Mouse (Mus musculus) forebrain, embryonic 15.5 days (tissue): Measurements from ENCODE around the gene Fam104a. TPM values are rescaled to one million over a fixed set of nuclear protein-coding genes. Genes with fewer than 3 reads are reported as not detected.

Experiments used
- ATAC-seq: fragments of 200-750 bp; cut with Nextera tagmentation; replicated peaks from 2 replicates; pipeline ENCODE4 v1.8.0; 2017; ENCODE audit warnings: mild to moderate bottlenecking, moderate TSS enrichment, moderate library complexity
- H3K27ac ChIP-seq: fragments of 300-500 bp; sonication (generic); replicated peaks from 2 replicates; pipeline ENCODE4 v1.5.1; 2015; ENCODE audit warnings: mild to moderate bottlenecking, inconsistent platforms
- H3K27me3 ChIP-seq: fragments of 300-500 bp; sonication (generic); 2 replicates; pipeline ENCODE4 v1.6.1; 2015; ENCODE audit warnings: inconsistent platforms
- H3K36me3 ChIP-seq: fragments of 300-500 bp; sonication (generic); 2 replicates; pipeline ENCODE4 v1.6.1; 2015; ENCODE audit warnings: mild to moderate bottlenecking, inconsistent platforms
- H3K4me1 ChIP-seq: fragments of 300-500 bp; sonication (generic); 2 replicates; pipeline ENCODE4 v1.6.1; 2015; ENCODE audit warnings: inconsistent platforms
- H3K4me2 ChIP-seq: fragments of 300-500 bp; sonication (generic); replicated peaks from 2 replicates; pipeline ENCODE4 v1.6.1; 2015; ENCODE audit warnings: mild to moderate bottlenecking, inconsistent platforms
- H3K4me3 ChIP-seq: fragments of 300-500 bp; sonication (generic); 2 replicates; pipeline ENCODE4 v1.5.1; 2015; ENCODE audit warnings: mild to moderate bottlenecking, inconsistent platforms
- H3K9ac ChIP-seq: fragments of 300-500 bp; sonication (generic); replicated peaks from 2 replicates; pipeline ENCODE4 v1.6.1; 2015; ENCODE audit warnings: mild to moderate bottlenecking, inconsistent platforms
- H3K9me3 ChIP-seq: fragments of 300-500 bp; sonication (generic); 2 replicates; pipeline ENCODE4 v1.6.1; 2016; ENCODE audit warnings: inconsistent platforms
- WGBS: fragments of 180-500 bp; shearing (Covaris S2); methylation state at CpG from one replicate; pipeline ENCODE4 v1.1.7; 2015; ENCODE audit warnings: mixed read lengths; 5-methylcytosine and 5-hydroxymethylcytosine counted together
- polyA plus RNA-seq: library from polyadenylated mRNA; unstranded; fragments of >200 nt; fragmentation: Nextera tagmentation; extraction: Ambion mirVana; gene quantifications from 2 replicates; pipeline ENCODE4 v1.2.1, GENCODE M21; 2015

The Fam104a gene
- polyA plus RNA-seq, 1 experiment from 2014 or later: 47.2 TPM

DNA sequence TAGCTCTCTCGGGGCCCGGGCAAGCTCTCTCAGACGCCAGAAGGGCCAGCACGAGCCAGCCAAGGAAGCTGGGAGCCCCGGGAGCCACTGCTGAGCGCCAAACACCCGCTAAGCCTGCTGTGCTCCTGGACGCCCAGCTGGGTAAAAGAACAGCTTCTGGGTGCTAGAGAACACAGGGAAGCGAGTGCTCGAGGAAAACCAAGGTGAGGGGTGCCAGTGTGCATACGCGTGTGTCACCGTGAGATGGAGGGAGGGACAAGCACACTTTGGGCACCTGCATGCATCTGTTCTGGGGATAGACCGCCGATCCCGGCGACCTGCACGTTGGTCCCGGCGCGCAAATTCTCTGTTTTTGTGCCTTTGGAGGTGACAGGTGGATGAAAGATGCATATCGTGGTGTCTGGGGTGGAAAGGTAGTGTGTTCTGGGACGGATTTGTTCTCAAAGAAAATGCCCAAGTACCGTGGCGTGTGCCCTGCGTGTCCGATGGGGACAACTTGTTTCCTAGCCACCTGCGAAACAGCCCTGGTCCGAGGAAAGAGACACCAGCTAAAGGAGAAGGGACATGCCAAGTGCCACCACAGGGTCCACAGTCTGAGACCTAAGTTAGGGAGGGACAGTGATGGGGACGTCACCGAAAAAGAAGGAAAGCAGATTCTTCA, 64.4 kb downstream of the Fam104a start:
- no peak; the same call in none of the 2 replicates for ATAC-seq
- 1% methylated on average over 31 of the region's 31 CpGs for WGBS
- H3K4me3 ChIP-seq: peak overlapping the region; percentile 77
- H3K36me3 ChIP-seq: peaks cover 3% of the 10 kb centered on the region; the same call in 1 of the 2 replicates
- no peaks in the 10 kb centered on the region for H3K27me3 ChIP-seq
- peak overlapping the region; percentile 80 for H3K27ac ChIP-seq
- peak overlapping the region; percentile 98 for H3K4me2 ChIP-seq
- no peaks in the 10 kb centered on the region for H3K9me3 ChIP-seq
- H3K9ac ChIP-seq: peak overlapping the region; percentile 77
- peaks cover 43% of the 10 kb centered on the region for H3K4me1 ChIP-seq

DNA sequence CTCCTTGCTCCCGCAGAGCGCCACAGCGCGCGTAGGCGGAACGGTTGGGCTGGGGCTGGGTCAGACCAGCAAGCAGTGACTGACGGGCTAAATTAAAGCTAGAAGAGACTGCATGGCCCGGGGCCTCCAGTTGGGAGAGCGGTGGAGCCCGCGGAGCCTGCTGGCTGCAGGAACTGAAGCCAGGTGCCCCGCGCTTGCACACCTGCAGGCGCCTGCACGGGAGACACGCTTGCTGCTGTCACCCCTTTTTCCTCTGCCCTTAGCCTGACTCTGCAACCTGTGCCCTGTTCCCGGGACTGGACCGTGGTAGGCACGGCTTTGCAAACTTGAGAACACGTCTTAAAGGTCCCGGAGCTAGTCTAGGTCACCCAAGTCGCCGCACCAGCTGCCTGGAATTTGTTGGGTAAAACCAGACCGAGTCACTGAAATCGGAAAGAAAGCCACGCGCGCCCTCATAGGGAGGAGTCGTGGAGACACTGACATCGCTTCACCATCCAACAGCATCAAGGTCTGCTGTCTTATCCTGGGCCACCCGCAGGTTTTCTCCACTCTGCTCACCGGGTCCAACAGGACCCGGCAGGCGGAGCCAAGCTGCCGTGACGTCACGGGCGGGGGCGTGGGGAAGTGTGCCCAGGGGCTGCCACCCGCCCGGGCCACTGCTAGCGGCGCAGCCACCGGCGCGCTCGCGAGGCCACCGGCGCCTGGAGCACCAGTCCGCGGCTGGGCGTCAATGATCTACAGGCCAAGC, 65.1 kb downstream of the Fam104a start, which contains the start of gene Sstr2:
Sstr2 (plus strand) TSS at position 671 of the 748 bp plus-strand sequence.
- peak within 1 kb of the TSS; percentile 98 for H3K4me2 ChIP-seq
- peaks cover 43% of the 10 kb centered on the region for H3K4me1 ChIP-seq
- H3K9ac ChIP-seq: peak within 1 kb of the TSS; percentile 77
- ATAC-seq: peak; percentile 85
- H3K36me3 ChIP-seq: no peaks in the 10 kb centered on the region
- H3K4me3 ChIP-seq: peak within 1 kb of the TSS; percentile 77
- no peaks in the 10 kb centered on the region for H3K9me3 ChIP-seq
- under 1% methylated on average over 54 of the region's 54 CpGs for WGBS
- H3K27ac ChIP-seq: peak within 1 kb of the TSS; percentile 80
- no peaks in the 10 kb centered on the region for H3K27me3 ChIP-seq

DNA sequence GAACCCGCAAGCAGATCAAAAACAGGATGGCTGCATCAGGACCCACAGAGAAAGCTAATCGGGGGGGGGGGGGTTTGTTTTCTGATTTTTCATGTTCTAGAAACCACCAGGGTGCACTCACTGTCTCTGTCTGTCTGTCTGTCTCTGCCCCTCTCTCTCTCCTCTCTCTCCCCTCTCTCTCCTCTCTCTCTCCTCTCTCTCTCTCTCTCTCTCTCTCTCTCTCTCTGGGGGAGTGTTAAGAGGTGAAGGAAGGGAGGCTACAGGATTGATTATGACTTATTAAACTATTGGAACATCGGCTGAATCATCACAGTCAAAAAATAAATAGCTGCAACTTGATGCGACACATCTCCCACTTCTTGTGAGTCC, 65.7 kb downstream of the Fam104a start:
- Histone ChIP-seq H3K4me2 (peak overlapping the region; percentile 98), H3K4me1 (peaks cover 43% of the 10 kb centered on the region), H3K4me3 (peak overlapping the region; percentile 77), H3K9me3 (no peaks in the 10 kb centered on the region), H3K36me3 (no peaks in the 10 kb centered on the region), H3K27me3 (no peaks in the 10 kb centered on the region), H3K9ac (peak overlapping the region; percentile 77), H3K27ac (peak overlapping the region; percentile 80)
- 24% methylated on average over 4 of the region's 4 CpGs for WGBS
- no peak for ATAC-seq

DNA sequence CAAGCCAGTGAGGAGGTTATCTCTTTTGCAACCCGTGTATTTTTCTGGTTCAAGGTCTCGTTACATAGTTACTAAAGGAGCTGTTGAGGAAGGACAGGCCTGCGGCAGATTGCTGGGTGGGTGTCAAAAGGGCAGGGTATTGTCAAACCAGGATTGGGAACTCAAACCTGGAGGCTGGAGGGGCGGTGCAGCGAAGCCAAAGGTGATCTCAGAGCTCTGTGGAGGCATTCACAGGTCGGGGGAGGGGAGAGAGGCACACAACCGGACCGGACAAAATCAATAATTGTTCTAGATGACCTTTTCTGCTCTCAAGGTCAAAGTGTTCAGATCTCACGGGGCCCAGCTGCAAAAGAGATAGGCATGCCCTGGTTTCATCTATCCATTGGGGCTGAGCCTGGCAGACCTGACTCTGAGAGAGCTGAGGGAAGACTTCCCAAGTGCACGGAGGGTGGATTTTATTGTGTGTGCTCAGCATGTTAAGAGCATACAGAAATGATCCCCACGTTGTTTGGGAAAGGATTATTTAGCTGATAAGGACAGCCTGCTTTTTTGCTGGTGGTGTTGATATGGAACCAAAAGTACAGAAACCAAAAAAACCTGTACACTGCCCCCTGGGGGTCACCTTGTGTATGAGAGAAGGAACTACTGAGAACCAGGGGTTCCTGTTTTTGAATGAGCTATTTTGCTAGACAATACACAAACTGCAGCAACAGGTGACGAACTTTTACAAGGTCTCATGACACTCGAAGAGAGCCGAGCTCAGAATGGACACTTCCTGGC, 66.6 kb downstream of the Fam104a start:
- 48% methylated on average over 14 of the region's 14 CpGs for WGBS
- H3K9me3 ChIP-seq: no peaks in the 10 kb centered on the region
- peaks cover 41% of the 10 kb centered on the region for H3K4me1 ChIP-seq
- no peak for ATAC-seq
- no peaks in the 10 kb centered on the region for H3K36me3 ChIP-seq
- H3K27ac ChIP-seq: no peak overlapping the region
- no peak overlapping the region for H3K4me3 ChIP-seq
- no peak overlapping the region for H3K9ac ChIP-seq
- H3K27me3 ChIP-seq: no peaks in the 10 kb centered on the region
- H3K4me2 ChIP-seq: no peak overlapping the region

DNA sequence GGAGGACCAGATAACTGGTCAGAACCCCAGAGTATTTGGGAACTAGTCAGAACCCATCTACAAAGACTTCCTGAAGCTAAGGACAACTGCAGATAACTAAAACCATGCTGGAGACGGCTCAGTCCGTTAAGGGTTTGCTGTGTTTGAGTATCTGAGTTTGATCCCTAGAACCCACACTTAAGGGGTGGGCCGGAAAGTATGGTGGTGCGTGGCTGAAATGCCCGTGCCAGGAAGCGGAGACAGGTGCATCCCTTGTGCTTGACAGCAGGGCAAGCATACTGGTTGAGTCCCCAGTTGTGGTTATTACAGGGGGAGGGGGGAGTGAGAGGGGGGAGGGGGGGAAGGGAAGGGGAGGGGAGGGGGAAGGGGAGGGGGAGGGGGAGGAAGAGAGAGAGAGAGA, 69.5 kb downstream of the Fam104a start:
- Histone ChIP-seq H3K4me2 (no peak overlapping the region), H3K9me3 (no peaks in the 10 kb centered on the region), H3K36me3 (no peaks in the 10 kb centered on the region), H3K27me3 (no peaks in the 10 kb centered on the region), H3K27ac (no peak overlapping the region), H3K4me1 (peaks cover 30% of the 10 kb centered on the region), H3K9ac (no peak overlapping the region), H3K4me3 (no peak overlapping the region)
- ATAC-seq: no peak
- 81% methylated on average over 6 of the region's 6 CpGs for WGBS

DNA sequence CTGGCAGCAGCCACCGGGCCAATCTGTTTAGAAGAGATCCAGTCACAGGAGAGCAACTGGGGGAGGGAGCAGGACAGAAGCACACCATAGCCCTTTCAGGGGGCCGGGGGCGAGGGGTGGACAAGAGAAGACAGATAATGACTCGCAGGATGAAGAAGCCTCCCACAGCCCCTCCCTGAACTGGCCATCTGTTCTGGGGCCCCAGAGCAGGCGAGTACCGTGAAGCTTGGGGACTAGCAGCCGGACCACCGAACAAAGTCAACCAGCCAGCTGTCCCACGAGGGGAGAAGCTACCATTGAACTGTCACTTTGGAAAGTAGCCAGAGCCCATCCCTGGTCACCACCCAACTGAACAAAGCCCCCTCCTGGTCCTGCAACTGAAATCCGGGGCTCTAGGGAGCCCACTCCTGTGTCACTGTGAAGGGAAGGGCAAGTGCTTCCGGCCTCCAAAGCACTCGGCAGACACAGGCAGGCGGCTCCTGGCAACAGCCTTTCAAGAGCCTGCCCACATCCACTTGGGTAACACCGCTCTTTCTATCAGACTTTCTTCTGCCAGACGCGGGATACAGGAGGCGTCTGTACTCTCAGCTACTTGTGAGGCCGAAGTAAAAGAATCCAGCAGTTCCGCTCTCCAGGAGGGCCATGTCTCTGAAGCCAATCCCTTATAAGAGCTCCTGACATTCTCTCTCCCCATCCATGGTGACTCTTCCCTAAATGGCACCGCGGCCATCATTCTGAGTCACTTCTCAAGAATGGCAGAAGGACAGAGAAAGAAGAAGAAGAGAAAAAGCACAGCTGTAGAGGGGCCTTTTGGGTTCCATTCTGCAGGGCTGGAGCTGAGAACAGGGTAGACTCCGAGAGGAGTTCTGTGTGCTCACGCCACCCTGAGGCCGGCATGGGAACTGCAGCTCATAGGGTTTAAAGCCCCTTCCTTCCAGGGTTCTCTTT, 72.0 kb downstream of the Fam104a start:
- H3K9ac ChIP-seq: no peak overlapping the region
- peaks cover 10% of the 10 kb centered on the region for H3K4me1 ChIP-seq
- H3K36me3 ChIP-seq: no peaks in the 10 kb centered on the region
- H3K4me2 ChIP-seq: no peak overlapping the region; the same call in 1 of the 2 replicates
- H3K9me3 ChIP-seq: no peaks in the 10 kb centered on the region
- WGBS: 21% methylated on average over 24 of the region's 24 CpGs
- peak; percentile 77 for ATAC-seq
- peak overlapping the region; percentile 79 for H3K27ac ChIP-seq
- H3K27me3 ChIP-seq: no peaks in the 10 kb centered on the region
- no peak overlapping the region for H3K4me3 ChIP-seq

Other genes starting within 250 kb of the Fam104a start
- 85.6 and 102 TPM in 2 replicates for gene Sstr2, start 64.8 kb downstream of the Fam104a start, polyA plus RNA-seq
- gene Cog1, start 35.0 kb downstream of the Fam104a start, polyA plus RNA-seq: 36.9 and 37.6 TPM in 2 replicates
- gene Slc39a11, start 34.1 kb downstream of the Fam104a start, polyA plus RNA-seq: 39.6 and 42.2 TPM in 2 replicates
- 25.2 and 27.6 TPM in 2 replicates for gene D11Wsu47e, start 257 bp upstream of the Fam104a start, polyA plus RNA-seq
- 0.18 and 0.38 TPM in 2 replicates for gene Cpsf4l, start 25.9 kb upstream of the Fam104a start, polyA plus RNA-seq
- gene Cdc42ep4, start 67.7 kb upstream of the Fam104a start, polyA plus RNA-seq: 91.5 and 97.2 TPM in 2 replicates